Mouse (Mus musculus): ENCODE results near the gene Gucy2e.

DNA sequence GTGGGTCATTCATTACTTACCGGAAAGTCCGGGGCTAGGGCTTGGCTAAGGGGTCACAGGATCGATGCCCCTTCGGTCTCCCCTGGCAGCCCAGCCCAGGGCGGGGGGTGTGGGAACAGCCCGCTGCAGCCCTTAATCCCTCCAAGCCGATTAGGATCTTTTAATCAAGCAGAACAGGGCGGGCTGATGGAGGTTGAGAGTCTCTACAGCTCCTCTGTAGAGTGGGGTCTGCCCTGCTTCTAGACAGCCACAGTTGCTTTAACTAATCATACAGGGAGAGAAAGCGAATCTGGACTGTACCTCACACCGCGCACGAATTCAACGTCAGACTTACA, at the start of gene Gucy2e:
- no peak for TF ChIP-seq POLR2A (IDR thresholded peaks at IDR 0.05; ENCODE audit: insufficient read depth, low read length)
- TF ChIP-seq CTCF (IDR thresholded peaks at IDR 0.05; ENCODE audit: low read depth, low read length), result no peak
- TF ChIP-seq EP300 (IDR thresholded peaks at IDR 0.05; ENCODE audit: insufficient read depth, low read depth, low read length), result no peak

Data from ES-Bruce4 (cell line).